8 mouse cellular contexts compared by ENCODE assay signal in genomic region chr11:95251295-95251694, GRCm38 (mm10). TPM values are rescaled to one million over a fixed set of nuclear protein-coding genes. Genes with fewer than 3 reads are reported as not detected.
DNase-seq lines count a peak whose midpoint lies in the region; ATAC-seq and TF ChIP-seq lines count a peak whose summit lies in the region.

No protein-coding gene starts in this region.

- no peak for TF ChIP-seq EP300 in heart, postnatal 0 days (IDR thresholded peaks at IDR 0.05; ENCODE audit: low read depth)

- H3K36me3 ChIP-seq in E14TG2a.4 (ENCODE audit: insufficient read depth, low read length), result no peaks in the 10 kb centered on the region
- H3K36me3 ChIP-seq in heart, postnatal 0 days (replicated peaks; ENCODE audit: control insufficient read depth, insufficient read depth, low read length), result no peaks in the 10 kb centered on the region

- peak; percentile 84 for TF ChIP-seq CTCF in E14TG2a.4 (conservative IDR thresholded peaks at IDR 0.05; ENCODE audit: low read length)
- TF ChIP-seq CTCF in heart, postnatal 0 days (IDR thresholded peaks at IDR 0.05; ENCODE audit: low read depth), result peak; percentile 96

- H3K27ac ChIP-seq in heart, postnatal 0 days (ENCODE audit: low read depth), result no peak overlapping the region

- ATAC-seq in heart, postnatal 0 days (ENCODE audit: insufficient read depth, low read depth), result peak; percentile 50; the same call in 1 of the 2 replicates
- no peak for ATAC-seq in inflammation-experienced regulatory T-cells, adult 6 months

- peaks cover 34% of the 10 kb centered on the region for H3K27me3 ChIP-seq in E14TG2a.4 (ENCODE audit: insufficient read depth, low read length)
- no peaks in the 10 kb centered on the region for H3K27me3 ChIP-seq in heart, postnatal 0 days (ENCODE audit: control insufficient read depth, insufficient read depth, low read length)

- H3K9ac ChIP-seq in heart, postnatal 0 days (replicated peaks; ENCODE audit: low read depth, low read length), result no peak overlapping the region

- DNase-seq in adipocyte (ENCODE audit: low spot score), result peak; percentile 78
- peak; percentile 94 for DNase-seq in embryo, embryonic 10 days (ENCODE audit: low spot score)
- peak; percentile 81 for DNase-seq in heart, postnatal 0 days (ENCODE audit: low spot score)
- DNase-seq in layer of hippocampus, adult 9-11 months, result peak; percentile 58
- peak; percentile 83 for DNase-seq in lung, postnatal 36 days
- peak; percentile 47 to 50 for DNase-seq in right cerebral cortex, postnatal 36 days (ENCODE audit: low spot score in 2 of 2)

- H3K4me2 ChIP-seq in heart, postnatal 0 days (ENCODE audit: low read depth, low read length), result no peak overlapping the region

- H3K4me3 ChIP-seq in E14TG2a.4 (replicated peaks; ENCODE audit: low read length), result no peak overlapping the region
- no peak overlapping the region for H3K4me3 ChIP-seq in heart, postnatal 0 days (ENCODE audit: low read depth, low read length)

- no peaks in the 10 kb centered on the region for H3K9me3 ChIP-seq in E14TG2a.4 (ENCODE audit: low read length)
- no peaks in the 10 kb centered on the region for H3K9me3 ChIP-seq in heart, postnatal 0 days (replicated peaks; ENCODE audit: control insufficient read depth, low read length)

- peaks cover 37% of the 10 kb centered on the region for H3K4me1 ChIP-seq in E14TG2a.4 (replicated peaks; ENCODE audit: low read depth, low read length)
- H3K4me1 ChIP-seq in heart, postnatal 0 days (ENCODE audit: control insufficient read depth, insufficient read depth), result peaks cover 7% of the 10 kb centered on the region; the same call in 1 of the 2 replicates

- WGBS in heart, postnatal 0 days, result 4% methylated on average over 11 of the region's 11 CpGs

RNA-seq across cellular contexts. Expression of gene Tac4, which starts 10.0 kb away (rescaled TPM):
- not detected in 2 replicates for total RNA-seq in heart, postnatal 0 days (2014; rRNA removed; ENCODE audit: low replicate concordance)
- polyA plus RNA-seq in heart, postnatal 0 days (2015; fragmentation: Nextera tagmentation; extraction: Ambion mirVana), result not detected in 2 replicates
- under 1 TPM in 1 of 3 experiments, not detected in 2; 0.47 TPM for polyA plus RNA-seq in inflammation-experienced regulatory T-cells, adult 6 months (2017; shearing (Covaris generic))

RNA-seq across cellular contexts. Expression of gene Kat7, which starts 58.8 kb away (rescaled TPM):
- total RNA-seq in heart, postnatal 0 days (2014; rRNA removed; ENCODE audit: low replicate concordance), result 54.7 and 85.6 TPM in 2 replicates
- polyA plus RNA-seq in heart, postnatal 0 days (2015; fragmentation: Nextera tagmentation; extraction: Ambion mirVana), result 28.5 and 29.9 TPM in 2 replicates
- 10 to 100 TPM; 45.4 to 49.3 (median 47.4) TPM for polyA plus RNA-seq in inflammation-experienced regulatory T-cells, adult 6 months (2017; shearing (Covaris generic))
